Mouse (Mus musculus): ENCODE measurements around the gene Nfib. TPM values are rescaled to one million over a fixed set of nuclear protein-coding genes. Genes with fewer than 3 reads are reported as not detected.
A peak's percentile ranks its signal among the peaks of the same experiment; 100 is the strongest.

The Nfib gene
- polyA plus RNA-seq, 1 experiment from 2014 or later, result 52.1 TPM

DNA sequence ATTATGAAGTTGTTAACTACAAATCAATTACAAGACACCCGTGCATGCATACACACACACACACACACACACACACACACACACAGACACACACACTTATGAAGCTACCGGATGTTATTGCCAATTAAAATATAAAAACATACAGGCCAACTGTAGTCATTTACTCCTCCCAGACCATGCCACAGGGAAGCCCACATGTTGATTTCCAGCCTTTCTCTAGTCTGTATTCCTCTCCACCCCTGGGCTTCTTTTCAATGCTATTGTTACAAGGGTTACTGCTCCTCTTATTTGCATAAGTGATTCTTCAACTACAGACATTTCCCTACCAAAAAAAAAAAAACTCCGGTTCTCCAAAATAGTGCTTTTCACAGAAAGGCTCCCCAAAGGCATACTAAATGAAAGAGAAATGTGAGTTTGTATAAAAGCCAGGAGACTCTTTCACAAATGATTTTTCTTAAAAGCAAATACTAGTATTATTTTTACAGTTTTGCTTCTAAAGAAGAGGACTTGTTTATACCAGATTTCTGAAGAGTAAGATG is 402.1 kb downstream of the Nfib start:
- H3K36me3 ChIP-seq (ENCODE audit: insufficient read depth, low read length), result 0 out of 2 replicates have a peak, but pooled peaks cover 5% of the 10 kb centered on the region
- H3K27ac ChIP-seq (ENCODE audit: low read length), result 0 out of 2 replicates have a peak overlapping the region, but pooled peaks have one; percentile 80

GRCm38 (mm10) chr4:82302901-82303300 is 402.6 kb downstream of the Nfib start:
- ATAC-seq (no peak), DNase-seq (ENCODE audit: low spot score) (no peak)
- 94% methylated on average over 6 of the region's 6 CpGs for WGBS
- peaks cover 9% of the 10 kb centered on the region for H3K4me1 ChIP-seq (ENCODE audit: insufficient read depth, low read depth, low read length)
- H3K9me3 ChIP-seq (ENCODE audit: low read length), result no peaks in the 10 kb centered on the region
- no peak overlapping the region for H3K4me3 ChIP-seq (ENCODE audit: low read depth, low read length)
- H3K27me3 ChIP-seq (replicated peaks; ENCODE audit: insufficient read depth, low read length), result no peaks in the 10 kb centered on the region
- H3K9ac ChIP-seq (replicated peaks; ENCODE audit: low read depth), result no peak overlapping the region
- no peak overlapping the region for H3K4me2 ChIP-seq (replicated peaks; ENCODE audit: low read depth, low read length)
- H3K36me3 ChIP-seq (ENCODE audit: insufficient read depth, low read length), result 0 out of 2 replicates have a peak, but pooled peaks cover 5% of the 10 kb centered on the region
- no peak for TF ChIP-seq EP300 (IDR thresholded peaks at IDR 0.05)
- TF ChIP-seq CTCF (IDR thresholded peaks at IDR 0.05), result no peak
- no peak overlapping the region for H3K27ac ChIP-seq (ENCODE audit: low read length)

More for the DNA sequence above, 402.1 kb downstream of the Nfib start:
- Histone ChIP-seq H3K4me3 (ENCODE audit: low read depth, low read length) (no peak overlapping the region), H3K9ac (replicated peaks; ENCODE audit: low read depth) (no peak overlapping the region), H3K4me2 (replicated peaks; ENCODE audit: low read depth, low read length) (no peak overlapping the region), H3K4me1 (ENCODE audit: insufficient read depth, low read depth, low read length) (peaks cover 9% of the 10 kb centered on the region), H3K27me3 (replicated peaks; ENCODE audit: insufficient read depth, low read length) (no peaks in the 10 kb centered on the region), H3K9me3 (ENCODE audit: low read length) (no peaks in the 10 kb centered on the region)
- DNase-seq (ENCODE audit: low spot score) (no peak), ATAC-seq (no peak)
- 52% methylated on average over 3 of the region's 3 CpGs for WGBS
- TF ChIP-seq CTCF (IDR thresholded peaks at IDR 0.05), result no peak
- TF ChIP-seq EP300 (IDR thresholded peaks at IDR 0.05), result no peak

GRCm38 (mm10) chr4:82298606-82299005 is 406.9 kb downstream of the Nfib start:
- H3K4me2 ChIP-seq (replicated peaks; ENCODE audit: low read depth, low read length), result no peak overlapping the region
- no peaks in the 10 kb centered on the region for H3K4me1 ChIP-seq (ENCODE audit: insufficient read depth, low read depth, low read length)
- H3K27ac ChIP-seq (ENCODE audit: low read length), result no peak overlapping the region
- no peaks in the 10 kb centered on the region for H3K9me3 ChIP-seq (ENCODE audit: low read length)
- no peak overlapping the region for H3K4me3 ChIP-seq (ENCODE audit: low read depth, low read length)
- 60% methylated on average over 1 of the region's 1 CpGs for WGBS
- ATAC-seq (no peak), DNase-seq (ENCODE audit: low spot score) (no peak)
- 0 out of 2 replicates have a peak, but pooled peaks cover 5% of the 10 kb centered on the region for H3K36me3 ChIP-seq (ENCODE audit: insufficient read depth, low read length)
- no peak overlapping the region for H3K9ac ChIP-seq (replicated peaks; ENCODE audit: low read depth)
- no peaks in the 10 kb centered on the region for H3K27me3 ChIP-seq (replicated peaks; ENCODE audit: insufficient read depth, low read length)
- TF ChIP-seq CTCF (IDR thresholded peaks at IDR 0.05) (no peak), EP300 (IDR thresholded peaks at IDR 0.05) (no peak)

- H3K9ac ChIP-seq (replicated peaks; ENCODE audit: low read depth), result no peak overlapping the region
- TF ChIP-seq CTCF (IDR thresholded peaks at IDR 0.05) (no peak), EP300 (IDR thresholded peaks at IDR 0.05) (no peak)
- H3K4me1 ChIP-seq (ENCODE audit: insufficient read depth, low read depth, low read length), result no peaks in the 10 kb centered on the region
- 0 out of 2 replicates have a peak, but pooled peaks cover 1% of the 10 kb centered on the region for H3K36me3 ChIP-seq (ENCODE audit: insufficient read depth, low read length)
- 78% methylated on average over 2 of the region's 2 CpGs for WGBS
- no peak for ATAC-seq
- H3K9me3 ChIP-seq (ENCODE audit: low read length), result no peaks in the 10 kb centered on the region
- no peak overlapping the region for H3K4me2 ChIP-seq (replicated peaks; ENCODE audit: low read depth, low read length)
- H3K4me3 ChIP-seq (ENCODE audit: low read depth, low read length), result no peak overlapping the region
- DNase-seq (ENCODE audit: low spot score), result no peak
- H3K27ac ChIP-seq (ENCODE audit: low read length), result no peak overlapping the region
- H3K27me3 ChIP-seq (replicated peaks; ENCODE audit: insufficient read depth, low read length), result no peaks in the 10 kb centered on the region
Measured at GRCm38 (mm10) chr4:82297562-82297961, 408.0 kb downstream of the Nfib start.

DNA sequence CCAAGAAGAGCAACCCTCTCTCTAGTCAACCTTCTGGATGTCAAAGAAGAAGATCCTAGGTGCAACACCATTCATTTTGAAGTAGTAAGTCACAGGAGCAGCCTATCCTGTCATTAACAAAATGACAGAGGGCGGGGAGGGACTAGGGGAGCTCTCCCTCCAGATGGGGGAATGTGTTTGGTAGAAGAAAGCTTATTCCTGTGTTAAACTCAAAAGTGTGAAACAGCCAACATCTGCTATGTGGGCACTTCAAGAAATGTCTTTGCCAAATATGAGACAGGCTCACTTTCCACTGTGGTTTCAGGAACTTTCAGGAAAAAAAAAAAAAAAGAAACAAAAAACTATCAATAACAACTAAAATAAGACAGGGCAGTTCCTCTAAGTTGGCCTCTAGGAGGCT is 411.5 kb downstream of the Nfib start:
- Histone ChIP-seq H3K36me3 (ENCODE audit: insufficient read depth, low read length) (no peaks in the 10 kb centered on the region), H3K9me3 (ENCODE audit: low read length) (no peaks in the 10 kb centered on the region), H3K9ac (replicated peaks; ENCODE audit: low read depth) (no peak overlapping the region), H3K4me2 (replicated peaks; ENCODE audit: low read depth, low read length) (no peak overlapping the region), H3K27ac (ENCODE audit: low read length) (no peak overlapping the region), H3K4me1 (ENCODE audit: insufficient read depth, low read depth, low read length) (no peaks in the 10 kb centered on the region), H3K4me3 (ENCODE audit: low read depth, low read length) (no peak overlapping the region), H3K27me3 (replicated peaks; ENCODE audit: insufficient read depth, low read length) (no peaks in the 10 kb centered on the region)
- no peak for DNase-seq (ENCODE audit: low spot score)
- WGBS, result 100% methylated on average over 1 of the region's 1 CpGs
- no peak for TF ChIP-seq EP300 (IDR thresholded peaks at IDR 0.05)
- no peak for TF ChIP-seq CTCF (IDR thresholded peaks at IDR 0.05)
- ATAC-seq, result no peak

DNA sequence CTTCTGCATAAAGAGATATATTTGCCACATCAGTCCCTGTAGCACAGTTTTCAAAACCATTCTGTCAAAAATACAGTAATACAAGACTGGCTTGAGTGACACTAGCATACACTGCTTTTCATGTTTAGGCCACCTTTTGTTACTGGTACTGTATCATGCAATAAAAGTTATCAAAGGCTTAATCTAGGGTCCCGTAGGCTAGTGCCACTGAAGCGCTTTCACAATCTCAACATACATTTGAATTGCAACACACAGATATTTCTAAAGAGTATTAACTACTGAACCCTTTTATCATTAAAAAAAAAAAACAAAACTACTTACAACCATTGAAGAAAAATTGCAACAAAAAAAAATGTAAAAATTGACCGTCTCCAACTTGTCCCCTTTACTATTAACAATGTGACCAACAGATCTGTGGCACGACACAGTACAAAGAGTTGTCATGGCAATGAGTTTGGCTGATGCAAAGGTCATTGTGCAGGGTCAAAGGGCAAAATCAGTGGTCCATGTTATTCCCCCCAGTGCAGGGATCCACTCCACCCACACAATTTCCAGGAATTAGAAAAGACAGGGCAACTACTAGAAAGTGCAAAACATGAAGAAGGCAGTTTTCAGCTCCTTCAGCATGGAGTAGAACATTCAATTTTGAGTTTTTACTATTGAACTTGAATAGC is 414.2 kb downstream of the Nfib start:
- H3K4me3 ChIP-seq (ENCODE audit: low read depth, low read length), result no peak overlapping the region
- no peak for ATAC-seq
- H3K27me3 ChIP-seq (replicated peaks; ENCODE audit: insufficient read depth, low read length), result no peaks in the 10 kb centered on the region
- H3K4me1 ChIP-seq (ENCODE audit: insufficient read depth, low read depth, low read length), result no peaks in the 10 kb centered on the region
- no peaks in the 10 kb centered on the region for H3K9me3 ChIP-seq (ENCODE audit: low read length)
- 56% methylated on average over 4 of the region's 4 CpGs for WGBS
- DNase-seq (ENCODE audit: low spot score), result no peak
- no peak overlapping the region for H3K9ac ChIP-seq (replicated peaks; ENCODE audit: low read depth)
- TF ChIP-seq CTCF (IDR thresholded peaks at IDR 0.05) (no peak), EP300 (IDR thresholded peaks at IDR 0.05) (no peak)
- H3K36me3 ChIP-seq (ENCODE audit: insufficient read depth, low read length), result no peaks in the 10 kb centered on the region
- H3K4me2 ChIP-seq (replicated peaks; ENCODE audit: low read depth, low read length), result no peak overlapping the region
- H3K27ac ChIP-seq (ENCODE audit: low read length), result no peak overlapping the region

All from lung, postnatal 0 days (tissue).